Mouse (Mus musculus): ENCODE data around the gene Supt3. TPM values are rescaled to one million over a fixed set of nuclear protein-coding genes. Genes with fewer than 3 reads are reported as not detected.

The Supt3 gene
- 26.1 and 26.2 TPM in 2 replicates for polyA plus RNA-seq (2014; fragmentation: Nextera tagmentation; extraction: Ambion mirVana)

- H3K4me1 ChIP-seq (replicated peaks; ENCODE audit: control insufficient read depth, insufficient read depth, low read length) = peaks cover 6% of the 10 kb centered on the region; the same call in 1 of the 2 replicates
- DNase-seq (ENCODE audit: low spot score) (peak; percentile 99), ATAC-seq (ENCODE audit: low FRiP score) (peak; percentile 98)
- peak within 1 kb of the TSS; percentile 98 for H3K9ac ChIP-seq
- H3K36me3 ChIP-seq (replicated peaks; ENCODE audit: control insufficient read depth, insufficient read depth) = no peaks in the 10 kb centered on the region
- peak within 1 kb of the TSS; percentile 89 for H3K4me3 ChIP-seq (replicated peaks; ENCODE audit: low read length)
- 0% methylated on average over 40 of the region's 40 CpGs for WGBS
- no peaks in the 10 kb centered on the region for H3K9me3 ChIP-seq (ENCODE audit: control insufficient read depth, low read length)
- no peaks in the 10 kb centered on the region for H3K27me3 ChIP-seq (ENCODE audit: control insufficient read depth, insufficient read depth, low read length)
- H3K4me2 ChIP-seq (replicated peaks) = peak within 1 kb of the TSS; percentile 70
- peak within 1 kb of the TSS; percentile 94 for H3K27ac ChIP-seq
Observed at GRCm38 (mm10) chr17:44776738-44777270, at the start of gene Supt3. Gene Supt3 (plus strand): TSS chr17:44777152.

GRCm38 (mm10) chr17:44727675-44728074, 49.3 kb upstream of the Supt3 start:
- Histone ChIP-seq H3K4me2 (replicated peaks) (no peak overlapping the region), H3K27ac (no peak overlapping the region)
- no peak for DNase-seq (ENCODE audit: low spot score)

GRCm38 (mm10) chr17:44728464-44728863, 48.5 kb upstream of the Supt3 start:
- Histone ChIP-seq H3K9me3 (ENCODE audit: control insufficient read depth, low read length) (no peaks in the 10 kb centered on the region), H3K4me3 (replicated peaks; ENCODE audit: low read length) (no peak overlapping the region), H3K9ac (no peak overlapping the region), H3K27me3 (ENCODE audit: control insufficient read depth, insufficient read depth, low read length) (peaks cover 28% of the 10 kb centered on the region), H3K27ac (no peak overlapping the region), H3K4me2 (replicated peaks) (no peak overlapping the region), H3K4me1 (replicated peaks; ENCODE audit: control insufficient read depth, insufficient read depth, low read length) (no peaks in the 10 kb centered on the region), H3K36me3 (replicated peaks; ENCODE audit: control insufficient read depth, insufficient read depth) (no peaks in the 10 kb centered on the region)
- DNase-seq (ENCODE audit: low spot score) (no peak), ATAC-seq (ENCODE audit: low FRiP score) (no peak)
- 38% methylated on average over 2 of the region's 2 CpGs for WGBS

More at GRCm38 (mm10) chr17:44727675-44728074, 49.3 kb upstream of the Supt3 start:
- H3K9ac ChIP-seq = no peak overlapping the region
- H3K4me3 ChIP-seq (replicated peaks; ENCODE audit: low read length) = no peak overlapping the region
- no peaks in the 10 kb centered on the region for H3K36me3 ChIP-seq (replicated peaks; ENCODE audit: control insufficient read depth, insufficient read depth)
- H3K27me3 ChIP-seq (ENCODE audit: control insufficient read depth, insufficient read depth, low read length) = peaks cover 20% of the 10 kb centered on the region
- ATAC-seq (ENCODE audit: low FRiP score) = no peak
- H3K4me1 ChIP-seq (replicated peaks; ENCODE audit: control insufficient read depth, insufficient read depth, low read length) = no peaks in the 10 kb centered on the region
- no peaks in the 10 kb centered on the region for H3K9me3 ChIP-seq (ENCODE audit: control insufficient read depth, low read length)

DNA sequence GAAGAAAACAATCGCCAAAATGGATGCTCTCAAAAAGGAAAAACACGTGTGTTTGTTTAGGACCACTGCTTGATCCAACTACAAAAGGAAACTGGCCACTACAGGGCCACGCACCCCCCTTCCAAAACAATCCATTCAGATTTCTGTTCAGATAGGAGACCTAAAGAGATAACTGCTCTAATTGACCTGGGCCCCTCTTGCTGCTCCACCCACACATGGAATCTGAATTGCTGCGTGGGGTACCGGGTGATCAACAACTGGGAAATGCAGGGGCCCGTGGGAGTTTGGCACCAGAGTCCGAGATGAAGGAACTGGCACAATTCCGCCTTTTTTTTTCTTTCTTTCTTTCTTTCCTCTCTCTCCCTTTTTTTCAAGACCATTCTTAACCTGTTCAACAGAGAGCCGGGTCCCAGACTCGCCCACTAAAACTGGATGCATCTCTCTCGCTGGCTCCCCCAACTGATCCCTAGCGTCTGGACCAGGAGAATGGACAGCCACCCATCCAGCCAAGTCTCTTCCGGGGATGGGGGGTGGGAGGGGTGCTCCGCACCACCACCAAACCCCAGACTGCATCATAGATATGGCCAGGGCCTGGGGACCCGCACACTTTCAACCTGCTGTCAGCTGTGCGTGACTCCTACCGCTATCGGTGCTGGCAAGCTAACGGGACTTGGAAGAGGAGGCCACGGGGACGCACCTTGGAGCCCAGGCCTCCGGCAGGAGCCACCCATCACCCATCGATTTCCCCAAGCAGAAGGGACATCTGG, 43.2 kb upstream of the Supt3 start:
- Histone ChIP-seq H3K4me1 (replicated peaks; ENCODE audit: control insufficient read depth, insufficient read depth, low read length) (peaks cover 14% of the 10 kb centered on the region; the same call in 1 of the 2 replicates), H3K27me3 (ENCODE audit: control insufficient read depth, insufficient read depth, low read length) (peaks cover 78% of the 10 kb centered on the region), H3K4me3 (replicated peaks; ENCODE audit: low read length) (peak overlapping the region; percentile 65), H3K36me3 (replicated peaks; ENCODE audit: control insufficient read depth, insufficient read depth) (no peaks in the 10 kb centered on the region), H3K9me3 (ENCODE audit: control insufficient read depth, low read length) (no peaks in the 10 kb centered on the region), H3K27ac (no peak overlapping the region), H3K4me2 (replicated peaks) (peak overlapping the region; percentile 97), H3K9ac (no peak overlapping the region)
- 1% methylated on average over 23 of the region's 23 CpGs for whole genome bisulfite sequencing
- DNase-seq (ENCODE audit: low spot score) (no peak), ATAC-seq (ENCODE audit: low FRiP score) (no peak)

DNA sequence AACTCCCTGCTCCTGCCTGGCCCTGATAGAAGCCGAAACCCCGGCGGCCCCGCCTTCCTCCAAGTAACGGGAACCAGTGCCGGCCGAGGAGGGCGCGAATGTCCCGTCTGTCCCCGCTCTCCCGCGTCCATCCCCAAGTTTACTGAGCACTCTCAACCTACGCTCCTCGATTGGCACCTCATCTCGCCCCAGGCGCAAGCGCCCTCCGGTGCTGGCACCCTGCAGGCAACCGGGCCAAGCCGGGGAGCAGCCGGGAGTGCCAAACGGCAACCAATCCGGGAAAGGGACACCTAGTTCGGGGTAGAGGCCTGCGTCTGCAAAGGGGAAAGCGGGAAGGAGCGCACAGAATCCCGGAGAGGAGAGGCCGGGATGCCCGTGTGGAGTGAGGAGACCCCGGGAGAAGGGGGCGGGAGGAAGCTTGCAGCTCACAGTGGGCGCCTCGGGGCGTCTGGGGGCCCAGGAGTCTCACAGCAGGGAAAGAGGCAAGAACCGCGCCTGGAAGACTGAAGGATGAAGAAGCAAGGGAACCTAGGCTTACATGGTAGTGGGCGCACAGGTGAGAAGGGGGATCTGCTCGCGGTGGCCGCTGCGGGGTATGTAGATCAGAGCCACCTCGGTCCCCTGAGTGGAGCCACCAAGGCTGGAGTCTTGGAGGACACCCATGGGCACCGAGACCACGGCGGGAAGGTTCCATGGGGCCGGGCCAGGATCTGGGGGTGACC, 42.3 kb upstream of the Supt3 start:
- Histone ChIP-seq H3K4me3 (replicated peaks; ENCODE audit: low read length) (peak overlapping the region; percentile 65), H3K4me1 (replicated peaks; ENCODE audit: control insufficient read depth, insufficient read depth, low read length) (peaks cover 14% of the 10 kb centered on the region; the same call in 1 of the 2 replicates), H3K27ac (no peak overlapping the region), H3K36me3 (replicated peaks; ENCODE audit: control insufficient read depth, insufficient read depth) (no peaks in the 10 kb centered on the region), H3K9ac (peak overlapping the region; percentile 59; the same call in 1 of the 2 replicates), H3K4me2 (replicated peaks) (peak overlapping the region; percentile 97), H3K9me3 (ENCODE audit: control insufficient read depth, low read length) (no peaks in the 10 kb centered on the region), H3K27me3 (ENCODE audit: control insufficient read depth, insufficient read depth, low read length) (peaks cover 87% of the 10 kb centered on the region)
- ATAC-seq (ENCODE audit: low FRiP score) (peak; percentile 49; the same call in 1 of the 2 replicates), DNase-seq (ENCODE audit: low spot score) (no peak)
- under 1% methylated on average over 48 of the region's 48 CpGs for WGBS

- Histone ChIP-seq H3K4me1 (replicated peaks; ENCODE audit: control insufficient read depth, insufficient read depth, low read length) (peaks cover 14% of the 10 kb centered on the region; the same call in 1 of the 2 replicates), H3K4me3 (replicated peaks; ENCODE audit: low read length) (peak overlapping the region; percentile 65), H3K36me3 (replicated peaks; ENCODE audit: control insufficient read depth, insufficient read depth) (no peaks in the 10 kb centered on the region), H3K9ac (peak overlapping the region; percentile 59), H3K27me3 (ENCODE audit: control insufficient read depth, insufficient read depth, low read length) (peaks cover 89% of the 10 kb centered on the region), H3K9me3 (ENCODE audit: control insufficient read depth, low read length) (no peaks in the 10 kb centered on the region), H3K4me2 (replicated peaks) (peak overlapping the region; percentile 97), H3K27ac (no peak overlapping the region)
- under 1% methylated on average over 53 of the region's 64 CpGs for WGBS
- DNase-seq (ENCODE audit: low spot score) (no peak), ATAC-seq (ENCODE audit: low FRiP score) (peak; percentile 46)
Observed at GRCm38 (mm10) chr17:44735223-44735990, 41.5 kb upstream of the Supt3 start.

- no peak overlapping the region for H3K27ac ChIP-seq
Observed at GRCm38 (mm10) chr17:44735991-44736561, 40.9 kb upstream of the Supt3 start.

GRCm38 (mm10) chr17:44737275-44738120, 39.5 kb upstream of the Supt3 start:
- H3K4me2 ChIP-seq (replicated peaks) = peak overlapping the region; percentile 97; the same call in 1 of the 2 replicates
- WGBS = under 1% methylated on average over 33 of the region's 33 CpGs
- H3K27me3 ChIP-seq (ENCODE audit: control insufficient read depth, insufficient read depth, low read length) = peaks cover 80% of the 10 kb centered on the region
- H3K4me1 ChIP-seq (replicated peaks; ENCODE audit: control insufficient read depth, insufficient read depth, low read length) = peaks cover 14% of the 10 kb centered on the region; the same call in 1 of the 2 replicates
- H3K27ac ChIP-seq = no peak overlapping the region
- ATAC-seq (ENCODE audit: low FRiP score) = no peak
- no peak for DNase-seq (ENCODE audit: low spot score)
- H3K9me3 ChIP-seq (ENCODE audit: control insufficient read depth, low read length) = no peaks in the 10 kb centered on the region
- H3K4me3 ChIP-seq (replicated peaks; ENCODE audit: low read length) = no peak overlapping the region; the same call in 1 of the 2 replicates
- H3K9ac ChIP-seq = no peak overlapping the region
- H3K36me3 ChIP-seq (replicated peaks; ENCODE audit: control insufficient read depth, insufficient read depth) = no peaks in the 10 kb centered on the region

More at GRCm38 (mm10) chr17:44735991-44736561, 40.9 kb upstream of the Supt3 start:
- DNase-seq (ENCODE audit: low spot score) (peak; percentile 69), ATAC-seq (ENCODE audit: low FRiP score) (peak; percentile 86)
- no peaks in the 10 kb centered on the region for H3K36me3 ChIP-seq (replicated peaks; ENCODE audit: control insufficient read depth, insufficient read depth)
- H3K4me3 ChIP-seq (replicated peaks; ENCODE audit: low read length) = peak overlapping the region; percentile 65
- H3K9ac ChIP-seq = peak overlapping the region; percentile 59
- peaks cover 89% of the 10 kb centered on the region for H3K27me3 ChIP-seq (ENCODE audit: control insufficient read depth, insufficient read depth, low read length)
- under 1% methylated on average over 62 of the region's 73 CpGs for WGBS
- H3K4me2 ChIP-seq (replicated peaks) = peak overlapping the region; percentile 97
- no peaks in the 10 kb centered on the region for H3K9me3 ChIP-seq (ENCODE audit: control insufficient read depth, low read length)
- H3K4me1 ChIP-seq (replicated peaks; ENCODE audit: control insufficient read depth, insufficient read depth, low read length) = peaks cover 14% of the 10 kb centered on the region; the same call in 1 of the 2 replicates

Measured in hindbrain, embryonic 14.5 days (tissue).